Mouse (Mus musculus) thymus, adult 18-20 months (tissue): ENCODE data around the gene Kdelc1.
A peak's percentile ranks its signal among the peaks of the same experiment; 100 is the strongest.

Experiments
- DNase-seq, 2 experiments: peaks; one replicate each; pipeline ENCODE4 v3.0.0; 2022; ENCODE audit warnings: mixed read lengths in 2 of 2

The Kdelc1 gene

DNA sequence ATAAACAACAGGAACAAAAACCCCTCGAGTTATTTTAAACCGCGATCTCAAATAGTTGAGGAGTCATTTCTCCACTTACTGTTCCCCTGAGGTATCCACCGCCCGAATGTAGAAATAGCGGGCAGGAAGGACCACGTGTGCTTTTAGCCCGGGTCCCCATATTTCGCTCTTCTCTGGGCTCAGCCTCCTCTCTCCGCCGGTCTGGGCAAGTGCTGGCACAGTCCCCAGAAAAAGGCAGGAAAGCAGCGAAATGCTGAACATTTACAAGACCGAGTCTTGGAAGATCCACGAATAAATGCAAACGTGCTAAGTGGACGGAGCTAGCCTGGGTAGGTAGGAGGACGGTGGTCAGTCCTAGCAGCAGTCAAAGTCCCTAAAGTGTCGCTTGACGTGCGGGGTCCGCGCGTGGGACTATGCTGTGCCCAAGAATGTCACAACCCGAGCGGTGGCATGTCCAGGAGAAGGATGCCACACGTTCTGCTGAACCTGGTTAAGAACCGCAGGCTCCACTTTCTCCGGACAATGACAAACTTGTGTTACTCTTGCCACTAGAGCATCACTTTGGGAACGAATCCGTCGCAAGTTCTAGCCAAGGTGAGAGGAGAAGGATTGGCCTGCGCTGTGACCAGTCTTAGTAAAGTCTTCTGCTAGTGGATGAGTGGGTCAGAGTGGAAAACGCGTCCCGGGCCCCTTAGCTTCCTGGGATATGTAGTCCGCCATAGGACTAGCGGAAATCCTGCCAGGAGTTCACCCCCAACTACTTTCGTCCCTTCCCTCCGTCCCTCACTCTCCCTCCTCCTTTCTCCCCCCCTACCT is at the start of gene Kdelc1, which contains the start of gene Bivm:
Gene Kdelc1 (minus strand): TSS at position 570 of the 816 bp plus-strand sequence.
Gene Bivm (plus strand): TSS at position 719 of the 816 bp plus-strand sequence.
- DNase-seq, result peak; percentile 64 to 73

DNA sequence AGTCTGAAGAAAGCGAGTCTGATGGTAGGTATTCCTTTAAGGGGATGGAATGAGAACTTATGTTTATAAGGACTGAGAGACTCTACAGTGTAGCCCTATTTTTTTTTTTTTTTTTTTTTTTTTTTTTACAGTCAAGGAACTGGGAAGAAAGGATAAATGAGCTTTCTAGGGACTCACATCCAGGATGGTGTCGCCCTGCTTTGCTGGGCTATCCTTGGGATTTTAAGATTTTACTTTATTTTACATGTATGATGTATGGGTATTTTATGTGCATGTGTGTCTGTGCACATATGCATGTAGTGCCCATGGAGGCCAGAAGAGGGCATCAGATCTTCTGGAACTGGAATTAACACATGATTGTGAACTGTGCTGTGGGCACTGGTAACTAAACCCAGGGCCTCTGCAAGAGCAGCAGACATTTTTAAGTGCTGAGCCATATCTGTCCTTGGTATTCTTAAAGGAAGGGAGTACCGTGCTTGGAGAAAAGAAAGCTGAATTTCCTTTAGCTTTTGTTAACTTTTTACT is 49.3 kb upstream of the Kdelc1 start:
- DNase-seq, result no peak

DNA sequence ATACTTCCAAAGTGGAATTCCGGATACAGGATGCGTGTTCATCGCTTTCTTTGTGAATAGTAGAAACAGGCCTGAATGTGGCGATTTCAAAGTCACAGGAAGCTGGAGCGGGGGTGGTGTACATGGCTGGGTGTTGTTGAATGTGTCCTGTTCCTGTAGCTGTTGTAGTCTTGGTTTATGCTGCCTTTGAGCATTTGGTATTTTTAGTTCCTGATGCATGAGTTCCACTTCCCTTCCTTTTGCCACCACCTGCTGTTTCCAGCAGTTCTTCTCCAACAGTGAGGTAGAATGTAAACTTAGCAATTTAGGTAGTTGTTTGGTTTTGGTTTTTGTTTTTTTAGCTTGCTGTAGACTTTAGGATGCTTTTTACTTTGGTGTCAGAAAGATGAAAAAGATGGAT is 43.8 kb upstream of the Kdelc1 start:
- DNase-seq, result no peak

DNA sequence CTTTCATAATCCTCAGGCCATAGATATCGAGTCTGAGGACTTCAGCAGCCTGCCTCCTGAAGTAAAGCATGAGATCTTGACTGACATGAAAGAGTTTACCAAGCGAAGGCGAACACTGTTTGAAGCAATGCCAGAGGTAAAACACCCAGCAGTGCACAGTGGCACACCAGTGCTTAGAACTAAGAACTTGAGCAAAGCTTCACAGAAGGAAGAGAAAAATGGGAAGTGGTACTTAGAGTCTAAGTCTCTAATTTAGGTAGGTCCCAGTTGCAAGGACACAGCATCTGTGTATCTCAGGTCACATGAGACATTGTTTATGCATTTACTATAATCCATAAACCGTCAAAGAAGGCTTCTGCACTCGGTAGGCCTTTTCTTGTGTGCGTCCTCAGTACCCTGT is 43.2 kb upstream of the Kdelc1 start:
- no peak for DNase-seq

DNA sequence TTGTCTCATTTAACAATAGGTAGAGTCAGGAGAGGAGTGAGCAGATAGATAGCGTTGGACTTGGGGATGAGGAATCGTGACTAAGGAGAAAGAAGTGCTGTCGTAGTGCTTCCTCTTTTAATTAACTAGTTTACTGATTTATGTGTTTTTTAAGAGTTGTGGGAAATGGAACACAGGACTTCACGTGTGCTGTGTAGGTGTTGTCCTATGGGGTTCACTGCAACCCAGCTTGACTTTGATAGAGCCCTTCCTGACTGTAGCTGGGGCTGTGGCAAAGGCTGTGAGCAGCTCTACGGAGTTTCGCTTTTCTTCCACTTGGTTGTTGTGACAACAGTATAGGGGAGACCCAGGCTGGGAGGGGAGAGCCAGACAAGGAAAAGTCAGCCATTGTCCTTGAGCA is 39.7 kb upstream of the Kdelc1 start:
- no peak for DNase-seq

DNA sequence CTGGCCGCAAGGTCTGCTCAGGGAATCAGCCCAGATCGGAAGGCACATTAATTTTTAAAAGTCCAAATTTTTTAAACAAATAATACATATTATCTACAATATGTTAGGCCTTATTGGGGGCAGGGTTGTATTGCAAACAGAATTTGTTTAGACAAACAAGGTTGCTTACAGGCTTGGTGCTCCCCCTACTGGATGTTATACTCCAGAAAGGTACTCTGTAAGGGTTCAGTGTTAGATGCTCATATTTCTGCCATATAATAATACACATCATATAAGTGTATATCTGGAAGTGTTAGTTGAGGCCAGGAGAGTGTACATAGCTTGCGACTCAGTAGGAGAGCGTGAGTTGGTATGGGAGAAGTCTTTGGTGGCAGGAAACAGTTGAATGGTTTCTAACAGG is 36.7 kb upstream of the Kdelc1 start:
- DNase-seq, result no peak

DNA sequence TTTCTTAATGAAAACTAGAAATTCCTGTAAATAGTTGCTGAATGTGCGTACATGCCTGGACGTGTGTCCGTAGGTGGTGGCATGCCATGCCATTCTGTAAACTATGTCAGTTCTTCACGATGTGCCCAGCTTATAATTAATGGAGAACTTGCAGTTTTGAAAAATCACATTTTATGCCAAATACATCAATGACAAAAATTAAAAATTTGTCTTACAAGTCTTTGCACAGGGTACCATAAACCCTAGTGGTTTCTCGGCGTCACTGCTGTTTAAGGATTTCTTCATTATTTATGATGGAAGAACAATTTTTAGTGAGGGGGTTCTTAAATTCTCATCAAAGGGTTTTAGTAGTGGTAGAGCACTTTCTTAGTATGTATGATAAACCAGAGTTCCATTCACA is 30.1 kb upstream of the Kdelc1 start:
- DNase-seq, result no peak

DNA sequence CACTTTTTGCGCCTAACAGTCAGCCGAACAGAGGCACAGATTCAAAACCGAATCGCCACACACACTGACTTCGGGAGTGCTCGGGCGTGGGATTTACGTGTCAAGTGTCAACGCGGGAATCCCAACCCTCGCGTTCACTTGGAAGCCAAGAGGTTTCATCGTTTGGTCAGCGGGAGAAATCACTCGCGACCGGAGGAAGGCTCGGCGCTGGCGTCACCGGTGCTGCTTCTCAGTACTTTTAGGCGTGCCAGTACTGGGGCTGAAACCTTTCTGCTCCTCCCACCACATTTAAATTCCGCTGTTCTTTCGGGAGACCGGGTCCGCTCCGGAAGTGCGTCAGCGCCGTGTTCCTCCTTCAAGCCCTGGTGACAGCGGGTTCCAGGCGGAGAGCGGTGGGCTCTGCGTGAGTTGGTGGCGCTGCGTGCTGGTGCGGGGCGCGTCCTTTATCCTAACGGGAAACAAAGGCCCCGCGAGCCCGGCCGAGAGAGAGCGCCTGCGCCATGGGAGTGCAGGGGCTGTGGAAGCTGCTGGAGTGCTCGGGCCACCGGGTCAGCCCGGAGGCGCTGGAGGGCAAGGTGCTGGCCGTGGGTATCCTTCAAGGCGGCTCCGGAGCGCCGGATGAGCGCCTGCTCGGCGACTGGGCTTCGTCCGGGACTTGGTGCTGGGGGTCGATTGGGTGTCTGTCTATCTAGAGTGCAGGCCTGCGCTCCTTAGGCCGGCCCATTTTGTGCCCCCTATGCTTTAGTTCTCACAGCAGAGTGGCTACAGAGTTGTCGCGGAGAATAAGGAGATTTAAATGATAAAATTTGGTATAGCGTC is 29.2 kb upstream of the Kdelc1 start, which contains the start of gene Ercc5:
Gene Ercc5 (plus strand): TSS at position 182 of the 819 bp plus-strand sequence.
- DNase-seq, result peak; percentile 80 to 84

DNA sequence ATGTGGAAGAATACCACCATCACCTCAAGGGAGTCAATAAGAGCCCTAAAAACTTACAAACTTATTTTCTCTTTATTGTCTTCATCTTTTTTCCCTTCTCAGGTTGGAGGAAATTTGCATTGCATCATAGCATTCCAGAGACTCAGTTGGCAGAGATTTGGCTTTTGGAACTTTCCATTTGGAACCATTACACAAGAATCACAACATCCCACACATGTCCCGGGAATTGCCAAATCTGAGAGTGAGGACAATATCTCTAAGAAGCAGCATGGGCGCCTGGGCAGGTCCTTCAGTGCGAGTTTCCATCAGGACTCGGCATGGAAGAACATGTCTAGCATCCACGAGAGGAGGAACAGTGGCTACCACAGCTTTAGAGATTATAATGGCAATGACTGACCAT is 24.1 kb upstream of the Kdelc1 start:
- DNase-seq, result no peak

DNA sequence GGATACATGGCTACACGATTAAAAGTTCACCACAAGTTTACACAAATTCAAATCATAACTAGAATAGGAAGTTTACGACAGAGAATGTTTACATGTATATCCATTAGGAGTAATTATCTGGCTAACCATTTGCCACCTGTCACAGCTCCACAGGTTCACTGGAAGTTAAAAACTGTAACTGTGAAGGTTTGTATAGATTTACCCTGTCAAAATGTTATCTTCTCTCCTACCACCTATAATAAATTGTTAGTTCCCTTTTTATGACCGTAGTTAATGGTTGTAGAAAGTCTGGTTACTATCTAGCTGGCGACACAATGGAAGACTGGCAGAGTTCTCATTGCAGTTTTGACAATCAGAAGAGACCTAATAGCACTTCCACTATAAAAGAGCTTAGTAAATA is 21.6 kb upstream of the Kdelc1 start:
- DNase-seq, result no peak

DNA sequence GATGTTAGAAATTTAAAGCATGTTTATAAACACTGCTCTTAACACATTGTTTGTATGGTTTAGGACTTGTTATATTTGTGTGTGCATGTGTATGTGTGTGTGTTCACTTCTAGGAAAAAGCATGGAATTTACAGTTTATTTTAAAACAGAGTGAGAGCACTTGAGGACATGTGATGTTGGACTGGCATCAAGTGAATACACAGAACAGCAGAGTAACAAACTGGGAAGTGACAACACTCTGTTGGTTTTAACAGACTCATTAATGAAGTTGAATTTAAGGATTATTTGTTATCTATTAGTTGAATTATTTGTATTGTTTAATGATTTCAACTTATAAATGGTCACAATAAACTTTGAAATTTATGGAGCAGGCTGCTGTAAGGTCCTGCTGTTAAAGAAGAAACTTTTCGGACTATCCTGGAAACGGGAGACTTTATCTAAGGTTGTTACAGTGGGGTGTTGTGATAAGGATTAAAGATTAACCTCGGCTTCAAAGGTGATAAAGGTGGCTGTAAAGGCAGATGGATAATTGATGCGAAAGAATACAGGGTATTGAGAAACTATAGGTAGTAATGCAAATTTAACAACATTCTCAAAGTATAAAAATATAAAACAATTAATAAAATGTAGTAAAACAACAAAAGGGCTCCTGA is 11.4 kb upstream of the Kdelc1 start:
- DNase-seq, result no peak

DNA sequence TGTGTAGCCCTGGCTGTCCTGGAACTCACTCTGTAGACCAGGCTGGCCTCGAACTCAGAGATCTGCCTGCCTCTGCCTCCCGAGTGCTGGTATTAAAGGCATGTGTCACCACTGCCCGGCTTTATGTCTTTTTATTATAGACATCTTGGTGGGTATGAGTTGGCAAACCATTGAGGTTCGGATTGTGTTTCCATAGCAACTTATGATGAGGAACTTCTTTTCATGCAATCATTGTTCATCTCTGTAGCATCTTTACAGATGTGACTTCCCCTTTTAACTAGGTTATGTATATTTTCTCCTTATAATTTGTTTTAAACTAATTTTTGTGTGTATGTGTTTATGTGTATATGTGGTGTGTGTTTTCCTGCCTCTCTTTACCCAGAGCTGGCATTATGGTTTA is 7.0 kb upstream of the Kdelc1 start:
- no peak for DNase-seq

DNA sequence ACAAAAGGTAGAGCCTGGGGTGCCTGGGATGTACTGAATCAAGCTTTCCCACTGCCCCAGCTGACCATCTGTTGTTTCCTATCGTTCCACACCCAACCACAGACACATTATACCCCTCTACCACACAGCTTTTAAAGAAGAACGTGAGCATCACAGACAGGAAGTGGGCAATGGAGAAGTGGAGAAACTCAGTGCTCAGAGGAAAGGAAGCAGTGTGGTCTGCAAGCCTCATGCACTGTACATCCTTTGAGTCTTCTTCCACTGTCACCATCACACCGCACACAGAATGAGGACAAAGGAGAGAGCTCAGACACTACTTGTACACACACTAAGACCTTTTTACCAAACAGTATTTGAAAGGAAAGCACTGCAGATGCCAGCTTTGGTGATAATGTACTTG is 3.6 kb upstream of the Kdelc1 start:
- DNase-seq, result peak in 1 of 2 experiments; percentile 23

DNA sequence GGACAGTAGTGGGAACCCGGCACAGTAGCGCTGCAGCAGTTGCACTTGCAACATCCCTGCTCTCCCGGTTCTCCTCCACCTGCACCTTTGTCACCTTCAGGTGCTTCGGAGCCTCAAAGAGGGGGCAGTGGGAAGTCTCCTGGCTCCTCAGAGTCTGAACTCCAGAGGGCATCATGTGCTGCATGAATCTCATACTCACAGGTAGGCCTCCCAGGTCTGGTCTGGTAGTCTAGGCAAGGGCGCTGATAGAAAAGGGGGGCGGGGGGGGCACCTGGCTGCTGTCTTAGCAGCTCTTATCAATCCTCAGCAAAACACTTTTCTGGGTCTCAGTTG is 1.4 kb upstream of the Kdelc1 start:
- DNase-seq, result no peak

DNA sequence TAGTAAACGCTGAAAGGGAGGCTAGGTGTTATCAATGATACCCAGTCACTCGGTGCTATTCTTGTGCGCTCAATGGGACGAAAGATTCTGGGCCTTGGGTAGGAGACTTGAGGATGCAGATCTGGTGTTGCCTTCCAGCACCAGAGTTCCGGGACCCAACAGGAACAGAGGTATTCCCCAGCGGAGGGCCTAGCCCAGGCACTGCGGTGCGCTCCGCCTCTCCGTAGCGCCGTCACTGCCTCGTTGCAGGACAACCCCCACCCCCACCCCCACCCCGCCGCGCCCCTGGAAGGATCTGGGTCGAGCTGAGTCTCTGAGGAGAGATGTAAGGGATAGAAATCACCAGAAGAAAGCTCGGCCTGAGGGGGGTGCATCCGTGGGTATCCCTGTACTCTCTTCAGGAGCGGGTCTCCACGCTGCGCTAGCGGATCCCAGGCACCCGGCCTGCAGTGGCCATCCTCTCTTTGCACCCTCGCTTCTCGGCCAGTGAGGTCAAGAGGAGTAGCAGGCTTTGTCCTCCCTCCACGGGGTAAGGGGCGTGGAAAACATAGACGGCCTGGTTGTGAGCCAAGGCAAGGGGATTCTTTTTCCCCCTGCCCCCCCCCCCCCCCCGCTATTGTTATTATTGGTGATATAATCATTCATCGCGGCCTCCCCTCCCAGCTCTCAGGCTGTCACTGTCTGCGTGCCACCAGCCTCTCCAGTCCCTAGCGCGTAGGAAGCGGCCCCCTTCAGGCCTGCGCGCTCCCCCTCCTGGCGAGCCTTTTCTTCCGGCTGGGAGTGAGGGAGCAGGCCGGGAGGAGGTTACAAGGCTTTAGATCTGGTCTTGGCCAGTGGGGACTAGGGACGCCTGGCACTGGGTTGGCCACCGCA is 829 bp upstream of the Kdelc1 start:
- peak; percentile 67 to 73 for DNase-seq

DNA sequence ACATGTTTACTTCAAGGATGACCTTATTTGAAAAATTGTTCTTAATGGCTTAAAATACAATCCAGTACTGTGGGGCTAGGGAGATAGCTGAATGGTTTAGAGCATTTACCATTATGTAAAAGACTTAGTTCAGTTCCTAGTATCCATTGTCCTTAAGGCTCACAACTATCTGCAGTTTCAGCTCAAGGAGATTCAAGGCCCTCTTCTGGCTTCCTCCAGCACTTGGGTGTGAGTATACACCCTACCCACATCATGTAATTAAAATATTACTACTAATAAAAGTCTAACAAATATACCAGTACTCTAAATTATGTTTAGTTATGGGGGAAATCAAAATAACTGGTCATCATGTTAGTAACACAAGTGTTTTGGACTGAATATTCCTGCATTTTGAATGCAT is 1.0 kb downstream of the Kdelc1 start:
- DNase-seq, result no peak

DNA sequence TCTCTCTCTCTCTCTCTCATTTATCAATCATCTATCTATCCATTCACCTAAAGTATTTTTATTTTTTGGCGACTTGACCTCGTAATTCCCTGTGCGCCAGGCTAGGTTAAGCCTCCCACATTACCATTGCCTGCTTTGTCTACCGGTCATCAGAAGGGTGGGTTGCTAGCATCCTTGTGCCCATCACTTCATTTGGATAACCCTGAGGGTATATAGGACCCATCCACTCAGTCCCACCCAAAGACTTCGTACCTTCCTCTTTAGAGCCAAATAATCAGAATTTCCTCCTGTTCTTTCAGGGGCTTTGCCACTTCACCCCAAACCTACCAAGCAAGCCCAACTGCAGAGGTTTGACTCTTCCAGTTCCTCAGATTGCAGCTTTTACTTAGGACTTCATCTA is 15.7 kb downstream of the Kdelc1 start:
- no peak for DNase-seq

DNA sequence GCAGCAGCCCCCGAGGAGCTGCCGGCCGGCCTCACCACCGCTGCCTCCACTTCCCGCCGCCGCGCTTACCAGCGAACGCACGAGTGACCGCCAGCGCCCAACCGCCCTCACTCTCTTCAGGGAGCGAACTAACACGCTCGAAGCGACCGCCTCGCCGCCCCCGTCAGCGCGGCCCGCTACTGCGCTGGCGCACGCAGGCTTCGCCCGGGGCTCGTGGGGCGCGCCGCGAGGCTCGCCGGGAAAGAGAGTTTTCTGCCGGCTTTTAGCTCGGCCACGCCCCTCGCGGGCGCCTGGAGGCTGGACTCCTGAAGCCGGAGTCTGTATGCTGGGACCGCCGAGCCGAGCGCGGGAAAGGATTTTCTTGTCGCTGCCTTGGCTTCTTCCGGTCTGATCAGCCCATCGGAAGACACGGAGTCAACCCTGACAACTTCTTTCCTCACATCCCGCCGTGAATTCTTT is 16.3 kb downstream of the Kdelc1 start, which contains the start of gene Tex30:
Gene Tex30 (minus strand): TSS at position 183 of the 459 bp plus-strand sequence.
- peak; percentile 89 for DNase-seq

DNA sequence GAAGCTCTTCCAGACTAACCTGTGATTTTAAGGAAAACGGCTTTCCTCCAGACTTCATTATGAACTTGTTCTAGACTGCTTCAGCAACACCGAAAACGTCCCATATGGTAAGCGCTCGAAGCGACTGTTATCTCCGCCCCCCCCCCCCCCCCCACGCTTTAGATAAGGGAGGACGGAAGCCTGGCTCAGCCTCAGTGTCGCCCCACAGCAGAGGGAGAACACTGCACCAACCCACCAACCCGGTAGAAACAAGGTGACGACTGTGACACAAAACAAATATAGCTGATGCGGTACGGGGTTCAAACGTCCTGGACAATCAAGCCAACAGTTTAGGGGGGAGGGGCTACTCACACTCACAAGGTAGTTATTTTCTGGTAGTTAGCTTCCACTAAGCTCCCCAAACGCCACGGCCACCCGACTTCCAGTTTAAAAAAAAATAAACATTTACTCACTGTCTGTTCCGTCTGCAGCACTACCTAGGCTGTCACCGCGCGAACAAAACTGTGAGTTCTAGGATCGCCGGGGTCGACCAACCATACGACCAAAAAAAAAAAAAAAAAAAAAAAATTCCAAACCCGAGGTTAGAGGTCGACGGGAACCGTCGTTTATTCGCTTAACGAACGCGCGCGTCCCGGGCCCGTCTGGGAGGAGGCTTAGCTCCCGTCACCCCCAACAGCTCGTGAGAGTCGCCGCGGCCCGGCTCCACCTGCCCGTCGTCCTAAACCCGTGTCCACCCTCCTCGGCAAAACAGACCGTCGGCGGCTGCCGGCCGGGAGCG is 17.0 kb downstream of the Kdelc1 start:
- peak; percentile 21 to 46 for DNase-seq

DNA sequence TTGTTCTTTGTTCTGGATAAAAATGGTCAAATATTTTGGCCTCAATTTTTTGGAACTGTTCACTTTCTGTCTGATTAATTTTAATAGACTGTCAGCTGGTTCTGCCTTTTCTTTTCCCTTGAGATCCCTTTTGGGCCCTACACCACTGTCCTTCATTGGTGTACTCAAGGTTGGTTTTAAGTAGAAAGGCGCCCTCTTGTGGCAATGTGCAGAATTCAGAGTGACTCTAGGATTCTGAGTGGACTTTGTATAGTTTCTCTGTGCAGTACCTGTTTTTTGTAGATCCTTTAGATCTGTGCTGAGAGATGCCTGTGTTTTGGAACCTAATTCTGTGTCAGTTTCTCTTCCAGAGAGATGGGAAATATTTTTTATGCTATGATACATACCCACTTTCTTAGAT is 54.0 kb downstream of the Kdelc1 start:
- DNase-seq, result peak in 1 of 2 experiments; percentile 20

DNA sequence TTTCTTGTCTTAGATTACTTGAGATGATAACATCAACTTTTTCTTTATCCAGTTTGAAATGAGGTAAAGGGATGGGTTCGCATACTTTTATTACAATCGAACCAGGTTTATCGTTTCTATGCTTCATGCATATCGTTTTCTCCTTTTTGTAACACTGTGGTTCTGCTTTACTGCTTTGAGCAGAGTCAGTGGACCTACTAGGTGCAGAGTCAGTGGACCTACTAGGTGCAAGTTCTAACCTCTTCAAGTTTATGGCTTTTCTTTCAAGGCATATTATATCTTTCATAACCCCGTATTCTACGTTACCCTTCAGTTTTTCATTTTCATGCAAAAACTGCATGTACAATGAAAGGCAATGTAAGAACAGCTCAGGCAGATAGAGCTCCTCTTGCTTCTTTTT is 55.2 kb downstream of the Kdelc1 start:
- no peak for DNase-seq
